Mouse (Mus musculus) lung, postnatal 14 days (tissue): ENCODE data around the gene Farp2.

ENCODE experiments used
- DNase-seq: peaks from one replicate; pipeline ENCODE4 v3.0.0; 2021

Gene Farp2

GRCm38 (mm10) chr1:93563649-93564048 lies 51.8 kb downstream of the Farp2 start:
- DNase-seq: no peak

- DNase-seq: no peak
Measured at GRCm38 (mm10) chr1:93564781-93565180, 52.9 kb downstream of the Farp2 start.

GRCm38 (mm10) chr1:93567013-93567412 lies 55.1 kb downstream of the Farp2 start:
- no peak for DNase-seq

- no peak for DNase-seq
Measured at GRCm38 (mm10) chr1:93567717-93568497, 56.0 kb downstream of the Farp2 start.

GRCm38 (mm10) chr1:93577066-93577465 lies 65.2 kb downstream of the Farp2 start:
- no peak for DNase-seq

- DNase-seq: no peak
Measured at GRCm38 (mm10) chr1:93577861-93578260, 66.0 kb downstream of the Farp2 start.

GRCm38 (mm10) chr1:93581545-93581944 lies 69.7 kb downstream of the Farp2 start:
- DNase-seq: no peak

GRCm38 (mm10) chr1:93588346-93588745 lies 76.5 kb downstream of the Farp2 start:
- no peak for DNase-seq

GRCm38 (mm10) chr1:93593960-93594359 lies 82.1 kb downstream of the Farp2 start:
- no peak for DNase-seq

GRCm38 (mm10) chr1:93595916-93596315 lies 84.0 kb downstream of the Farp2 start:
- no peak for DNase-seq

- DNase-seq: no peak
Measured at GRCm38 (mm10) chr1:93602911-93603310, 91.0 kb downstream of the Farp2 start.

GRCm38 (mm10) chr1:93603921-93604320 lies 92.0 kb downstream of the Farp2 start:
- DNase-seq: no peak

GRCm38 (mm10) chr1:93607090-93608083 lies 95.5 kb downstream of the Farp2 start:
- no peak for DNase-seq

- DNase-seq: no peak
Measured at GRCm38 (mm10) chr1:93608696-93609245, 96.9 kb downstream of the Farp2 start.

GRCm38 (mm10) chr1:93609762-93610161 lies 97.9 kb downstream of the Farp2 start:
- no peak for DNase-seq

- DNase-seq: no peak
Measured at GRCm38 (mm10) chr1:93618059-93618748, 106.3 kb downstream of the Farp2 start.

- no peak for DNase-seq
Measured at GRCm38 (mm10) chr1:93618948-93619347, 107.1 kb downstream of the Farp2 start.

GRCm38 (mm10) chr1:93624502-93624901 lies 112.6 kb downstream of the Farp2 start:
- DNase-seq: no peak

GRCm38 (mm10) chr1:93630796-93631195 lies 118.9 kb downstream of the Farp2 start:
- DNase-seq: no peak

GRCm38 (mm10) chr1:93632723-93633122 lies 120.8 kb downstream of the Farp2 start:
- DNase-seq: no peak

- peak; percentile 53 for DNase-seq
Measured at GRCm38 (mm10) chr1:93634481-93634891, 122.6 kb downstream of the Farp2 start.

- DNase-seq: peak; percentile 66
Measured at GRCm38 (mm10) chr1:93635091-93635579, 123.3 kb downstream of the Farp2 start.
